Mouse (Mus musculus) lung, embryonic 15.5 days (tissue): ENCODE results near the gene Inpp5d. TPM values are rescaled to one million over a fixed set of nuclear protein-coding genes. Genes with fewer than 3 reads are reported as not detected.
A peak's percentile ranks its signal among the peaks of the same experiment; 100 is the strongest.

Experiments
- ATAC-seq: fragments of 200-750 bp; cut with Nextera tagmentation; 2 replicates; pipeline ENCODE4 v1.8.0; 2017; ENCODE audit warnings: moderate number of reproducible peaks, borderline replicate concordance; ENCODE audit not compliant: low FRiP score, low TSS enrichment; ENCODE audit errors: extremely low read depth
- H3K27ac ChIP-seq: fragments of 300-500 bp; sonication (generic); 2 replicates; pipeline ENCODE4 v1.5.1; 2015; ENCODE audit warnings: moderate library complexity, mild to moderate bottlenecking, inconsistent platforms
- H3K27me3 ChIP-seq: fragments of 300-500 bp; sonication (generic); 2 replicates; pipeline ENCODE4 v1.6.1; 2015; ENCODE audit warnings: inconsistent platforms
- H3K36me3 ChIP-seq: fragments of 300-500 bp; sonication (generic); 2 replicates; pipeline ENCODE4 v1.6.1; 2015; ENCODE audit warnings: inconsistent platforms
- H3K4me1 ChIP-seq: fragments of 300-500 bp; sonication (generic); 2 replicates; pipeline ENCODE4 v1.6.1; 2015; ENCODE audit warnings: inconsistent platforms
- H3K4me2 ChIP-seq: fragments of 300-500 bp; sonication (generic); 2 replicates; pipeline ENCODE4 v1.6.1; 2015; ENCODE audit warnings: inconsistent platforms, mild to moderate bottlenecking, moderate library complexity
- H3K4me3 ChIP-seq: fragments of 300-500 bp; sonication (generic); 2 replicates; pipeline ENCODE4 v1.5.1; 2015; ENCODE audit warnings: mild to moderate bottlenecking, inconsistent platforms
- H3K9ac ChIP-seq: fragments of 300-500 bp; sonication (generic); 2 replicates; pipeline ENCODE4 v1.6.1; 2015; ENCODE audit warnings: inconsistent platforms
- H3K9me3 ChIP-seq: fragments of 300-500 bp; sonication (generic); 2 replicates; pipeline ENCODE4 v1.6.1; 2016; ENCODE audit warnings: inconsistent platforms
- WGBS: fragments of 180-500 bp; shearing (Covaris S2); methylation state at CpG from one replicate; pipeline ENCODE4 v1.1.7; 2015; 5-methylcytosine and 5-hydroxymethylcytosine counted together
- polyA plus RNA-seq: library from polyadenylated mRNA; unstranded; fragments of >200 nt; fragmentation: Nextera tagmentation; extraction: Ambion mirVana; gene quantifications from 2 replicates; pipeline ENCODE4 v1.2.1, GENCODE M21; 2015

Inpp5d gene
- polyA plus RNA-seq, 1 experiment from 2014 or later: 11.8 TPM

DNA sequence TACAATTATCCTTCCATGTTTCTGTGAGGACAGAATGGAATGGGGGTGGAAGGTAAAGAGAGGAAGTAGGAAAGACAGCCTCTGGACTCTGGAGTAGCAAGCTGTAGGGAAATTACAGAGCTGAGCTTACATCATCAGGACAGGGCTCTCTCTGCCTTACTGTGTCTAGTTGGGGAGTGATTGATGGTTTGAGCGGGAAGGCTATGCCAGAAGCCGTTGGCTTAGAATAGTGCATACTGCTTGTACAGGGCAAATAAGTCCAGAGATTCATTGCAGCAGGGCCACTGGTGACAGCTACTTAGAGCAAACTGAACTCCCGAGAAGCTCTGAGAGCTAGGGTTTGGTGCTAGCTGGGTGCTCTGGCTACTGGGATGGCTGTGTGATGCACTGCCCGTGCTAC, 66.2 kb downstream of the Inpp5d start:
- Histone ChIP-seq H3K27ac (no peak overlapping the region), H3K4me1 (no peaks in the 10 kb centered on the region), H3K9ac (no peak overlapping the region), H3K36me3 (no peaks in the 10 kb centered on the region), H3K27me3 (no peaks in the 10 kb centered on the region), H3K4me3 (no peak overlapping the region), H3K4me2 (no peak overlapping the region), H3K9me3 (no peaks in the 10 kb centered on the region)
- WGBS: 33% methylated on average over 4 of the region's 4 CpGs
- ATAC-seq: no peak

GRCm38 (mm10) chr1:87687009-87687408, 66.9 kb downstream of the Inpp5d start:
- Histone ChIP-seq H3K9ac (no peak overlapping the region), H3K27me3 (no peaks in the 10 kb centered on the region), H3K4me2 (no peak overlapping the region), H3K36me3 (no peaks in the 10 kb centered on the region), H3K4me1 (no peaks in the 10 kb centered on the region), H3K27ac (no peak overlapping the region), H3K4me3 (no peak overlapping the region), H3K9me3 (no peaks in the 10 kb centered on the region)
- ATAC-seq: no peak
- WGBS: 18% methylated on average over 1 of the region's 1 CpGs

GRCm38 (mm10) chr1:87689661-87690341, 69.7 kb downstream of the Inpp5d start:
- 85% methylated on average over 1 of the region's 1 CpGs for WGBS
- Histone ChIP-seq H3K9ac (no peak overlapping the region), H3K9me3 (no peaks in the 10 kb centered on the region), H3K4me1 (no peaks in the 10 kb centered on the region), H3K4me2 (no peak overlapping the region), H3K36me3 (no peaks in the 10 kb centered on the region), H3K27ac (no peak overlapping the region), H3K27me3 (no peaks in the 10 kb centered on the region), H3K4me3 (no peak overlapping the region)
- ATAC-seq: no peak

DNA sequence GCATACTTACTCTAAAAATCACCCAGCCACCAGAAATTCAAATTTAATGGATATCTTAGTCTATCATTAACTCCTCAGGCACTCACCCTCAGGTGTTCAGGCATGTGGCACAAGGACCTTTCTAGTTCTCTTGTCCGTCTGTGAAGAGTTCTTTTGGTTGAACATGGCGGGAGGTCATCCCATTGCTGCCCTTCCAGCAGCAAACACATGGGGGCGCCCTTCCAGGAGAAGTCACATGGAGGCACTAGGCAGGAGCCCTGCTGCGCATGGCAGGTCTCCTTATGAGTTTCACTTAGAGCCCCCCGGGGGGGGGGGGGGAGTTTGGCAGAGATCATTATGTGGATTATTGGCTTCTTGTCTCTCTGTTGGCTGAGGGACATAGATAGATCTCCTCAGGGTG, 76.2 kb downstream of the Inpp5d start:
- no peaks in the 10 kb centered on the region for H3K9me3 ChIP-seq
- H3K4me1 ChIP-seq: no peaks in the 10 kb centered on the region
- no peaks in the 10 kb centered on the region for H3K36me3 ChIP-seq
- no peak for ATAC-seq
- H3K4me3 ChIP-seq: no peak overlapping the region
- no peak overlapping the region for H3K9ac ChIP-seq
- WGBS: 67% methylated on average over 5 of the region's 5 CpGs
- no peak overlapping the region for H3K4me2 ChIP-seq
- H3K27ac ChIP-seq: no peak overlapping the region
- no peaks in the 10 kb centered on the region for H3K27me3 ChIP-seq

GRCm38 (mm10) chr1:87698010-87698409, 77.9 kb downstream of the Inpp5d start:
- no peaks in the 10 kb centered on the region for H3K27me3 ChIP-seq
- H3K9me3 ChIP-seq: no peaks in the 10 kb centered on the region
- ATAC-seq: no peak; the same call in 1 of the 2 replicates
- H3K4me1 ChIP-seq: no peaks in the 10 kb centered on the region
- H3K27ac ChIP-seq: no peak overlapping the region
- H3K9ac ChIP-seq: no peak overlapping the region
- 57% methylated on average over 6 of the region's 6 CpGs for WGBS
- H3K4me3 ChIP-seq: no peak overlapping the region
- no peak overlapping the region for H3K4me2 ChIP-seq
- no peaks in the 10 kb centered on the region for H3K36me3 ChIP-seq

GRCm38 (mm10) chr1:87699890-87700448, 79.9 kb downstream of the Inpp5d start:
- Histone ChIP-seq H3K4me3 (no peak overlapping the region), H3K36me3 (no peaks in the 10 kb centered on the region), H3K9me3 (no peaks in the 10 kb centered on the region), H3K27me3 (no peaks in the 10 kb centered on the region), H3K9ac (no peak overlapping the region), H3K4me2 (no peak overlapping the region), H3K27ac (no peak overlapping the region), H3K4me1 (no peaks in the 10 kb centered on the region)
- WGBS: 61% methylated on average over 5 of the region's 5 CpGs
- 0 out of 2 replicates have a peak, but pooled peaks have one; percentile 52 for ATAC-seq

DNA sequence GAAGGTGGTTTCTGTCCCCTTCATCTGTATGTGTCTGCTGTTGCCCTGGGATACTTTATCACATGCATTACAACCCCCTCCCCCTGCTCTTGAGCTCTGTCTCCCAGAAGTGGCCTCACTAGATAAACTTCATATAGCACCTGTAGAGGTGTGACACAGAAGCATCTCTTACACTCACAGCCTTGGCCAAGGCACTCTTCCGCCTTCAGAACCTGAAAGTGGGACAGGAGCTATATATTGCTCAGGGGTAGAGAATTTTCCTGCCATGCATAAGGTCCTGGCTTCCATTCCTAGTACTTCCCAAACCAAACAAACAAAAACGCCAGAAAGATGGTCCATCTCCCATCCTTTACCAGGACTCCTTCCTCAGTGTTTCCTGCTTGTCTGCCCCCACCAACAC, 84.1 kb downstream of the Inpp5d start:
- Histone ChIP-seq H3K9me3 (no peaks in the 10 kb centered on the region), H3K4me3 (no peak overlapping the region), H3K4me2 (no peak overlapping the region), H3K4me1 (no peaks in the 10 kb centered on the region), H3K27me3 (no peaks in the 10 kb centered on the region), H3K27ac (no peak overlapping the region), H3K9ac (no peak overlapping the region), H3K36me3 (no peaks in the 10 kb centered on the region)
- ATAC-seq: no peak
- 54% methylated on average over 2 of the region's 2 CpGs for WGBS

DNA sequence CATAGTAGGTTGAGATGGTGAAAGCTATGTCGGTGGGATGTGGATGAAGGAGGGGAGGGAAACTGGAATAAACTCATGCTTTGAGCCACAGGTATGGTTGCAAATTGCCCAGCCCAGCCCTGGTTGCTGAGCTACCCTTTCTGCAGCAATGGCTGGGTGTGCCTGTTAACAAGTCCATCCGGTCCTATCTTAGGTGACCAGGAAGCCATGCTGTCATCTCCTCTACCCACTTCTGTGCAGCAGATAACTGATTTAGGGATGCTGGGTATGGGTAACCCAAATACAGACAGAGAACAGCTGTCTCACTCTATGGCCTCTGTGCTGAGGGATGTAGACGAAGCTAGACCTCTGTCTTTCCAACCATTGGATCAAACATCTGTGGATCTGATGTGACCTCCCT, 86.2 kb downstream of the Inpp5d start:
- H3K9me3 ChIP-seq: no peaks in the 10 kb centered on the region
- ATAC-seq: no peak; the same call in 1 of the 2 replicates
- H3K27ac ChIP-seq: no peak overlapping the region
- H3K4me2 ChIP-seq: no peak overlapping the region
- H3K9ac ChIP-seq: no peak overlapping the region
- WGBS: 83% methylated on average over 3 of the region's 3 CpGs
- no peaks in the 10 kb centered on the region for H3K36me3 ChIP-seq
- H3K27me3 ChIP-seq: no peaks in the 10 kb centered on the region
- H3K4me3 ChIP-seq: no peak overlapping the region
- H3K4me1 ChIP-seq: no peaks in the 10 kb centered on the region

DNA sequence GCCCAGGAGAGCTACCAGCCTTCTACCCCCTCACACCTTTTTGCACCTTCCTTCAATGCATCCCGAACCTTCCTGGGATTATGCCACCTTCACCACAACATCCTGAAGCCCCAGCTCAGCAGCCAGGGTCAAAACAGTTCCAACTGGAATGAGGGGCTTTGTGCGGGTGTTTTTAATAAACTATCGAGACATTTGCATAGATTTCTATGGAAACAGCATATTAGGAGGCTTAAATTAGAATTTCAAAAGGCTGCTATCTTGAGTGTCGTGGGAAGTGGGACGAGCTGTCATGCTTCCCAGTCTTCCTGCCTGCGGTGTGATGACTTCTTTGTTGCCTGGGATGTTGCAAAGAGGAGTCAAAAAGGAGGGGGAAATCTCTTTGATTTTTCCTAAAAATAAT, 88.9 kb downstream of the Inpp5d start:
- WGBS: 55% methylated on average over 6 of the region's 6 CpGs
- H3K4me2 ChIP-seq: no peak overlapping the region
- no peaks in the 10 kb centered on the region for H3K4me1 ChIP-seq
- no peaks in the 10 kb centered on the region for H3K9me3 ChIP-seq
- H3K9ac ChIP-seq: no peak overlapping the region
- no peak overlapping the region for H3K4me3 ChIP-seq
- H3K27me3 ChIP-seq: no peaks in the 10 kb centered on the region
- no peaks in the 10 kb centered on the region for H3K36me3 ChIP-seq
- ATAC-seq: no peak
- H3K27ac ChIP-seq: no peak overlapping the region

- Histone ChIP-seq H3K4me3 (no peak overlapping the region), H3K4me1 (no peaks in the 10 kb centered on the region)
- no peak for ATAC-seq
These were observed 89.7 kb downstream of the Inpp5d start for GRCm38 (mm10) chr1:87709661-87710270.

DNA sequence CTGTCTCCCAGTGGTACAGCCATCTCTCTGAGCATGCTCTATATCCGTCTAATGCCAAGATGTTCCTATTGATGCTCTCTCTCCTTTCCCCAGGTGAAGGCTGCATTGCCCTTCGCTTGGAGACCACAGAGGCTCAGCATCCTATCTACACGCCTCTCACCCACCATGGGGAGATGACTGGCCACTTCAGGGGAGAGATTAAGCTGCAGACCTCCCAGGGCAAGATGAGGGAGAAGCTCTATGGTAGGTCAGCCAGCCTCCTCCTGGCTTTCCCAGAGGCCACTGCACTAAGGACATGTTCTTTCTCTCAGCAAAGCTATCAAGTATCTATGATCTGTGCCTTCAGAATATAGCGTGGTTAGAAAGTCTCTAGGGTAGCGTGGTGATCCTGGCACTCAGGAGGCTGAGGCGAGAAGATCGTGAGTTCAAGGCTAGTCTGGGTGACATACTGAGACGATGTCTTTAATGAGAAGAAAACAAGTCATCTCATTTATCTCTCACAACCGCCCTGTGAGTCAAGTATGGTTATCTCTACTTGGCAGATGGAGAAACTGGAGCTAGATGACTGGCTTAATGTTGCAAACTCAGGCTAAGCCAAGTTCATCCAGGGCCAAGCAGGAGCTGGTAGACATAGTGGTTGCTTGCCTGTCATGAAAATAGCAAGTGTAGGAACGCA, 92.0 kb downstream of the Inpp5d start:
- 0 out of 2 replicates have a peak, but pooled peaks have one; percentile 11 for ATAC-seq

More at GRCm38 (mm10) chr1:87709661-87710270, 89.7 kb downstream of the Inpp5d start:
- no peaks in the 10 kb centered on the region for H3K27me3 ChIP-seq
- H3K36me3 ChIP-seq: no peaks in the 10 kb centered on the region
- H3K27ac ChIP-seq: no peak overlapping the region
- no peaks in the 10 kb centered on the region for H3K9me3 ChIP-seq
- WGBS: 71% methylated on average over 7 of the region's 7 CpGs
- H3K9ac ChIP-seq: no peak overlapping the region
- H3K4me2 ChIP-seq: no peak overlapping the region

DNA sequence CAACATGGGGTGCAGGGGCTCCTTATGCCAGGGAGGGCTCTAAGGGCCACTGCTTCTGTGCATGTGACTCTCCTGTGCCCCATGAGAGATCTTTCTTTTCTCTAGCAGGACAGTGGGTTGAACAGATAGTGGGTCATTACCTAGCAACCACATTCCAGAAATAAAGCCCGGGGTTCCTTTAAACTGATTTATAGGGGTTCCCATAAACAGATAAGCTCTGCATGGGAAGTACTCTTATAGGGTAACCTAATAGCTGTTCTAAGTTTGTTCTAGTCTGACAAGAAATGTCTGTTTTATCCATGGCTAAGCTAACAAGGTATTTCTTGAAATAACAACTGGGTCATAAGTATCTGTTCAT, 92.5 kb downstream of the Inpp5d start:
- H3K27ac ChIP-seq: no peak overlapping the region
- H3K27me3 ChIP-seq: no peaks in the 10 kb centered on the region
- no peaks in the 10 kb centered on the region for H3K4me1 ChIP-seq
- H3K4me3 ChIP-seq: no peak overlapping the region
- no peak overlapping the region for H3K4me2 ChIP-seq
- H3K9me3 ChIP-seq: no peaks in the 10 kb centered on the region
- ATAC-seq: no peak
- no peak overlapping the region for H3K9ac ChIP-seq
- no peaks in the 10 kb centered on the region for H3K36me3 ChIP-seq
- WGBS: 79% methylated on average over 1 of the region's 1 CpGs

More for the DNA sequence above, 92.0 kb downstream of the Inpp5d start:
- H3K36me3 ChIP-seq: no peaks in the 10 kb centered on the region
- no peak overlapping the region for H3K27ac ChIP-seq
- no peak overlapping the region for H3K4me3 ChIP-seq
- WGBS: 74% methylated on average over 10 of the region's 10 CpGs
- no peaks in the 10 kb centered on the region for H3K9me3 ChIP-seq
- no peak overlapping the region for H3K4me2 ChIP-seq
- H3K27me3 ChIP-seq: no peaks in the 10 kb centered on the region
- H3K9ac ChIP-seq: no peak overlapping the region
- H3K4me1 ChIP-seq: no peaks in the 10 kb centered on the region
